Mouse (Mus musculus) layer of hippocampus, adult 9-10 months (tissue): ENCODE results near the gene Csf2.
"Not testable (repeated sequence)": the region's sequence is repeated elsewhere in the genome, so short reads cannot be mapped to it uniquely, and the experiment has no call there.

Experiments
- DNase-seq: peaks from one replicate; pipeline ENCODE4 v3.0.0; 2022; ENCODE audit warnings: low spot score

Gene Csf2

DNA sequence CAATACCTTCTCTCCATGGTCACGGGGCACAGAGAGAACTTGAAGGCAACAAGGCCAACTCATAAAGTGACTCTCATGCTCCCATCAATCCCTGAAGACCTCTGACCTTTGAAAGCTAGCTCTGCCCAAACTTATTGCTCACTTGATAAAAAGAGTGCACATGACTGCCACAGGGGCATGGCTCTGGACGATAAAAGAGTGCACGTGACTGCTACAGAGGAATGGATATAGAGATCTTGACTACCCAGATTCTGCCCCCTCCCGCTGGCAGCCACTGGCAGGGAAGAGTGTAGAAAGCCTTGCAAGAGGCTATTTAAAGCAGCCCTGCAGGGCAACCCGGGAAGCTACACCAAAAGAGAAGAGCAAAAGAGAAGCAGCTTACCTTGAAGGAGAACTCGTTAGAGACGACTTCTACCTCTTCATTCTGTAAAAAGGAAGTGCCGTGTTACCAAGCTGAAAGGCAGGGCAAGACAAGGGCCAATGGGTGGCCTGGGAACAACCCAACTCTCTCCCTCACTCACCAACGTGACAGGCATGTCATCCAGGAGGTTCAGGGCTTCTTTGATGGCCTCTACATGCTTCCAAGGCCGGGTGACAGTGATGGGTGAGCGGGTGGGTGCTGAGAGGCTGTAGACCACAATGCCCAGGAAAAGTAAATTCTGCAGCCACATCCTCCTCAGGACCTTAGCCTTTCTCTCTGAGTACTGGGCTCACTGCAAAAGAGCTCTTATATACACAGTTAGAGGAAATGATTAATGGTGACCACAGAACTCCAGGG, at the start of gene Csf2:
Csf2 (minus strand) TSS at position 728 of the 778 bp plus-strand sequence.
- DNase-seq, result no peak

DNA sequence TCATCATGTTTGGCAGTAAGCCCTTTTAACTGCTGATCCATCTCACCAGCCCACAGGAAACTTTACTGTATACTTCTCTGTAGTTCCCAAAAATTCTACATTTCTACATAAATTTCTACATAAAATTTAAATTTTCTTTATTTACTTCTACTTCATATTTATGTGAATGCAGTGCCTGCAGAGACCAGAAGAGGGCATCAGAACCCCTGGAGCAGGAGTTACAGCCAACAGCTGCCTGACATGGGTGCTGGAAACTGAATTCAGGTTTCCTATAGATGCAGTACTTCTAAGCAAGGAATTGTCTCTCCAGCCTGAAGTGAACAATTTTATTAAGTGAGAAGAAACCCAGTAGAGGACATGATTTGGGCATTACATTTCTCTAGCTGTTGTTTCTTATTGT, 49.3 kb upstream of the Csf2 start:
- DNase-seq, result no peak

GRCm38 (mm10) chr11:54297471-54297870, 48.0 kb upstream of the Csf2 start:
- DNase-seq, result not testable (repeated sequence)

DNA sequence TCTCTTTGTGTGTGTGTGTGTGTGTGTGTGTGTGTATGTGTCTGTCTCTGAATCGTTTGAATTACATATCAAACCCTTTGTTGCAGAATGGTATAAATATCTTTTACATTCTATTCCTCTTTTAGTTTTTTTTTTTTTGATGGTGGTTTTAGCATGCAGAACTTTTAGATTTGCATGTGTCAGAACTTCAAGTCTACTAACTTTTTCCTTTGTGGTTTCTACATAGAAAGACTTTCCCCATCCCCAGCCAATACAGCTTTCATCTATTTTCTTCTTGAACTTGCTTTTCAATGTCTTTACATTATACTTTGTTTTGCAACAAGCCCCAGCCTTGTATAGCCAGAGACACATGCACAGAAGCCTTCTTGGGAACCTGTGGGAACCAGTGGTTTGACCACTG, 47.3 kb upstream of the Csf2 start:
- no peak for DNase-seq

DNA sequence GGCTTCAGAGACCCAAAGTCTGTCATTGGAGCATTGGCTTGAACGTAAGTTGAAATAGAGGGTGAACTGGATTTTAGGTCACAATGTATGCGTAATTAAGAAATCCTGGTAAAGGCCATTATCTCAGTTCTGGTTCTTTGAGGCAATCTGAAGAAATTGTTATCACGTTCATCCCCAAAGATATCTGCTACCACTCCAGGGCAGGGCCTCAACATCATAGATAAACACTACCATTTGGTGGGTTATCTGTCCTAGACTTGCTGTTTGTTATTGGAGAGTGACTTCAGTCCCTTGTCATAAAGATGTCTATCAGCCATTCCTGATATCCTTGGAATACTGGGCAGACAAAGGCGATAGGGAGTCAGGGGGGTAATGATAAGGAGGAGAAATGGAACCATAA, 46.5 kb upstream of the Csf2 start:
- no peak for DNase-seq

DNA sequence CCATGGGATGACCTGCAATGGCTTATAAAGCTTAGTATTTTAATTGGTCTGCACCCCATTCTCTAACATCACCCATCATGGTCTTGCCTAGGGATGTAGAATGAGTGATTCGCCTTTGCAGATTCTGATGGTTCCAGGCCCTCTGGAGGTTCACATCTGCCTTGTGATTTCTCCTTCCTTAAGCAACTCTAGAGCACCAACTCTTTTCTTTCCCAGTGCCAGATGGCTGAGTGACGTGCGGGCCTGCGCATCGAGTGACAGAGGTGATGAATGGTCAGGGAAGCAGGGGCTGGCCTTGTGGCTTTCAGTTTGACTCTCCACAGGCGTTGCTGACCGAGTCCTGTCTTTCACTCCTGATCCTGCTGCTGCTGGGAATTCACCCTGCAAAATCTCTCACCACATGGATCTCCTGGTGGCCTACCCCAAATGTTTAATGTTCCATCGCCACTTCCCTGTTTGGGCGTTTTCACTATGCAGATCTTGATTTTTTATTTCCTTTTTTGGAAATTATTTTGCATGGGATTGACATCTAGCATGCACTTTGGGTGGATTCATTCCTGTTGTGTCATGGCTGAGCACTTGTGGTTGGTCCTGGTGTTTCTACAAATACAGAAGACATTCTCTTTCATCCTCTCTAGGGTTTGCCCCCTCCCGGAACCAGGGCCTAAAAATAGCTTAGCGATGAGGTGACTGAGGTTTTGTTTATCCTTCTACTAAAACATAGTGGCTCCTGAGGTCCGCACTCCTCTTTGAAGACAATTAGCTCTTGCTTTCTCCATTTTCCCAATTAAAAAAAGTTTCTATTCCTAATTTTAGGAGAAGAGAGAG, 44.7 kb upstream of the Csf2 start:
- DNase-seq, result no peak

- DNase-seq, result no peak
Measured at GRCm38 (mm10) chr11:54292163-54292562, 42.7 kb upstream of the Csf2 start.

GRCm38 (mm10) chr11:54287821-54288453, 38.5 kb upstream of the Csf2 start:
- no peak for DNase-seq

DNA sequence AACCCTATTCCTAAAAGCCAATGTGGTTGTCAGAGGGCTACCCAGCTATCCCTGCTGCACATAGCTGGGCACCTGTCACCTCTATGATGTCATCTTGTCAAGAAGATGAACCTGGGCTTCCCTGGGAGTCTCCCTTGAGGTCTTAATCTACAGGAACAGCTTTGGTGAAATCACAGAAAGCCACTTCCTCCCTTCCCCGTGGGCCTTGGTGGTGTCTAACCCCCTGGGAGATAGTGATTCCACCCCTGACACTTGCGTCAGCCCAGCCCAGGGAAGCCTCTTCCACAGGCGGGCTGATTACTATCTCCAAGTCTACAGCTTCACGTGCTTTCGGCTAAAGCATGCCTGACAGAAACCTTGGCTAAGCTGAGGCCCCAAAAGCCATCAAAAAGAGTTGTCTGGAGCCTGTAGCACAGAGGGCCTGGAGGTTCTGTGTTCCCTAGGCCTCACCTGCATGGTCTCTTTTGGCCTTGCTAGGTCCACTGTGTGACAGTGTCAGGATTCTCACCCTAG, 22.0 kb upstream of the Csf2 start:
- no peak for DNase-seq

- DNase-seq, result no peak
Measured at GRCm38 (mm10) chr11:54269191-54269896, 19.9 kb upstream of the Csf2 start.

DNA sequence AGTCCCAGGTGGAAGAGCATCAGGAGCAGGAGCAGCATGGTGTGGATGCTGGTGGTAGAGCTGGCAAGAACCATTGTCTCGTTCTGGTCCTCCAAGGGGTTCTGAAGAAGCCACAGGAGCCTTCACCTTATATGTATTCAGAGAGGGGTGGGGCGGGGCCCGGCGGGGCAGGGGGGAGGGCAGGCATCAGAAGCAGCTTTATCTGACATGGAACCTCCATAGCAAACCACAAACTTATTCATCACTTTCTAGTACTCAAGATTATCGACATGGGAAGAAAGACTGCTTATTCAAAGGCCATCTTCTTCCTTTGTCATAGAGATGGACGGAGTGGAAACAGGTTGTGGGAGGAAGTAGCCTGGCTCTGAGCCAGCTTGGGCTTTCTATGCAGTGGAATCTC, 17.7 kb upstream of the Csf2 start, which contains the start of gene Il3:
Il3 (minus strand) TSS at position 101 of the 400 bp plus-strand sequence.
- DNase-seq, result no peak

DNA sequence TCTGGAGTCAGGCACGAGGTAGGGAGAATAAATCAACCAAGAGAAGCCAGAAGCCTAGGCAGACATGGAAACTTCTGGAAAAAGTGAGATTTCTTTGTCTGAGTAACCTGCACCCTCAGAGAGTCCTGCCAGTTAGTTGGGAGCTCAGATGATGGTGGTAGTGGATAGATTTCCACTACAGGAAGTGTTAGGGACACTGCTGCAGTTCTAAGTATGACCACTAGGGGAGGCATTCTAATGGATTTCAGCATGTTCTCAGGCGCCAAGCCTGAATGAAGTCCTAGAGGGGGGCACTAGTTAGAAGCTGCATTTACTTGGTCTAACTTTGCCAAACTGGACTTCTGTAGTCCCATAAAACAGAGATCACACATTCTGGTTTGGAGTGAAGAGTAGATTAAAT, 15.1 kb upstream of the Csf2 start:
- peak; percentile 27 for DNase-seq

DNA sequence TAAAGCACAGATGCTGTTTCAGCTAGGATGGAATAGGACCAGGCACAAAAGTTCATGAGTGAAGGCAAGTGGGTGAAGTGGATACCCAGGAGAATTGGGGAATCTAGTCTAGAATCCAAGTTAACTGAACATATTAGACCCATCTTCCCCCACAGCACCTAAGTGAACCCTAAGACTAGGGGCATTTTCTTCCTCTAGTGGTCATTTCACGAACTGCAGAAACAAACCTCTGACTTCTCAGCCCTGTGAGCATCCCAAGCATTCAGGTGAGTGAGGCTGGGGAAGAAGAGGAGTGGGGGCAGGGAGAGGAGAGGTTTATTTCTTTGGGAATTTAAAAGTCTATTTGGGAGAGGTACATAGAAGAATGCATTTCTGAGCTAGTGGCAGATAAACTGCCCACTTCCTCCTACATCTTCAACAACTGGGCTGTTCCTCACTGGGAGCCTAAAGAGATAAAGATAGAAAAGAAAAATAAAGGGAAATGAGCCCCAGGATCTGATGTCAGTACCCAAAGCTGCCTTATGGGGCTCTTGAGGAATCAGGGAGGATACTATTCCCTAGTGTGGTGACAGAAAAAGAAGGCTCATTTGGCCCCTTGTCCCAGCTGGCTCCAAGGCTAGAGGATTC, 14.1 kb upstream of the Csf2 start:
- no peak for DNase-seq

DNA sequence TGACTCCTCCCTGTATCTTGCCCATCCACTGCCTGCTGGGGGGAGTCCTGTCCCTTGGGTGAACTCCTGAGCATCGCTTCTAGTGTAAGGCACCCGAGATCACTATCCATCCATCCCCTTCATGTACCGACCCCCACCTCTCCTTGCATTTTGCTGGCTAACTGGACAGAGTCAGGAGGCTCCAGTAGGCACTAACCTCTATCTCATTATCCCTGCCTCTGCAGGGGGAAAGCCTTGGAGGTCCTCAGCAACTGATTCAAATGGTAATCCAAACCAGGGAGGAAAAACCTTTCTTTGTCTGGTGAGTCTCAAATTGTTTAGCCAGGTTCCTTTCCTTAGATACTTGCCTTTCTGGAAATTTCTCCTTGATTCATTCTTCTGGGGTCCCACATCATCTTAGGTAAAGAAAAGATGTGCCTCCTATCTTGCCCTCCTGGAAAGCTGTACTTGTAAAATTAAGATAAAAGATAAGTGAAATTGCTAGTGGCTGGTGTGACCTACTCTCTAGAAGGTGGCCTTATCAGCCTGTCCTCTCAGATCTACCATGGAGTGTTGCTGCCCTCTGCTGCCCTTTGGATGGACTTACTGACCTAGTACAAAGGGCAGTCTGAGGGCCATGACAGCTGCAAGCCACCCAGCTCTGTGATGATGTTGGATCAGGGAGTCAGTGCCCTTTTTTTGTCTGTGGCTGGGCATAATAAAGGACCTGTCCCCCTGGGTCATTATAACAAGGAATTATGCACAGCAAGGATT, 7.3 kb upstream of the Csf2 start:
- DNase-seq, result peak; percentile 31

DNA sequence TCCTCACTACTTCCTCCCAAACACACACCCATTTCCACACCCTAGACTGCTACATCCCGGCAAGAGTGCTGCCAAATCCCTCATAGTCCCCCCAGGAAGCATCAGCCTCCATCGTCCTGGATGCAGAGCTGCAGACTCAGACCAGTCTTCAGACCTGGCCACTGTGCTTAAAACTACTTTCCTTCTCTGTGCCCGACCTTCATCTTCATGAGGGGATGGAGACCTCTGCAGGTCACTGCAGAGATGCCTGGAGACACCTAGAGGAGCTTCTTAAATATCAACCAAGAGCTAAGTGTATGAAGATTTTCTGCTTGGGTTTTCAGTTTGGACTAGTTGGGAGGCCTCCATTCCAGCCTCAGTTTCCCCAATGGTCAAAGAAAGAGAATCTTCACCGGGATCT, 4.6 kb upstream of the Csf2 start:
- no peak for DNase-seq

DNA sequence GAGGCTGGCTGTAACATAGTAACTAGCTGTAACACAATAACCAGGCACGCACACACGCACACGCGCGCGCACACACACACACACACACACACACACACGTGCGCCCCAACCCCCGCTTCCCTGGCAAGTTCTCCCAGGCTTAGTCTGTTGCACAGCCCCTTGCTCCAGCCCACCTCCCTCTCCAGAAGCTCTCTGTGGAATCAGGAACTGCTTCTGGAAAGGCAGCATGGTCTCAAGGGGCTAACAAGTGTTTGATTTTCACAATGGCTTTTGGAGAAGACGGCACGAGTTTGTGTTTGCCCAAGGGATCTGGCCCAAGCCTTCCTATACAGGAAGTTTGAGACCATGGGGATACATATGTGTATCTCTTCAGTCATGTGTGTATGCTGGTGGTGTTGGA, 1.1 kb upstream of the Csf2 start:
- no peak for DNase-seq

GRCm38 (mm10) chr11:54249748-54250147, 281 bp upstream of the Csf2 start:
- no peak for DNase-seq

GRCm38 (mm10) chr11:54247251-54247950, 2.1 kb downstream of the Csf2 start:
- no peak for DNase-seq

- DNase-seq, result no peak
Measured at GRCm38 (mm10) chr11:54244465-54244864, 5.0 kb downstream of the Csf2 start.

DNA sequence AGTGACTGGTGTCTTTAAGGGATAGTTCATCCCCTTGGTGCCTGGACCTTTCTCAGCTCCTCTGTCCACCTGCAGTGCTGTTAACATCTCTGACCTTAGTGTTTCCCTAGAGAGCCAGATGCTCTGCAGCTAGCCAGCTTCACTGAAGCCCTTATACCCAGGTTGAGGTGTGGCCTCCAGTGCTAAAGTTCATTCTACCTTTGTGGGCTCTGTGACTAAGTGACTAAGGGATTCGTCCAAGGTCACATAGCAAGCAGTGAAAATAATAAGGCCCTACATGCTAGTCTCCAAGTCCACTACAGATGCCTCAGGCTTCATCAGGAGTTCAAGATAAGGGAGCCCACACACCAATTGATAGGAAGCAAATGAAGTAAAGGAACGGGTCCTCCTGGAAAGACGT, 7.0 kb downstream of the Csf2 start:
- no peak for DNase-seq
